Mouse (Mus musculus) heart, postnatal 36 days (tissue): ENCODE results near the gene Slc12a6. TPM values are rescaled to one million over a fixed set of nuclear protein-coding genes. Genes with fewer than 3 reads are reported as not detected.
A peak's percentile ranks its signal among the peaks of the same experiment; 100 is the strongest.

Source experiments
- DNase-seq, 2 experiments: peaks; one replicate each; pipeline ENCODE4 v3.0.0; 2021 to 2022
- intact Hi-C: fragments of 180-260 bp; cut with DNase I; formaldehyde crosslinking; loops from one replicate; pipeline ENCODE4 v1.15.1; 2025
- total RNA-seq, 2 experiments: library from RNA; stranded (reverse); gene quantifications; 2 replicates each; pipeline ENCODE4 v1.2.3; 2021

Gene Slc12a6
- total RNA-seq, result 10 to 100 TPM; 36.0 to 39.9 TPM

DNA sequence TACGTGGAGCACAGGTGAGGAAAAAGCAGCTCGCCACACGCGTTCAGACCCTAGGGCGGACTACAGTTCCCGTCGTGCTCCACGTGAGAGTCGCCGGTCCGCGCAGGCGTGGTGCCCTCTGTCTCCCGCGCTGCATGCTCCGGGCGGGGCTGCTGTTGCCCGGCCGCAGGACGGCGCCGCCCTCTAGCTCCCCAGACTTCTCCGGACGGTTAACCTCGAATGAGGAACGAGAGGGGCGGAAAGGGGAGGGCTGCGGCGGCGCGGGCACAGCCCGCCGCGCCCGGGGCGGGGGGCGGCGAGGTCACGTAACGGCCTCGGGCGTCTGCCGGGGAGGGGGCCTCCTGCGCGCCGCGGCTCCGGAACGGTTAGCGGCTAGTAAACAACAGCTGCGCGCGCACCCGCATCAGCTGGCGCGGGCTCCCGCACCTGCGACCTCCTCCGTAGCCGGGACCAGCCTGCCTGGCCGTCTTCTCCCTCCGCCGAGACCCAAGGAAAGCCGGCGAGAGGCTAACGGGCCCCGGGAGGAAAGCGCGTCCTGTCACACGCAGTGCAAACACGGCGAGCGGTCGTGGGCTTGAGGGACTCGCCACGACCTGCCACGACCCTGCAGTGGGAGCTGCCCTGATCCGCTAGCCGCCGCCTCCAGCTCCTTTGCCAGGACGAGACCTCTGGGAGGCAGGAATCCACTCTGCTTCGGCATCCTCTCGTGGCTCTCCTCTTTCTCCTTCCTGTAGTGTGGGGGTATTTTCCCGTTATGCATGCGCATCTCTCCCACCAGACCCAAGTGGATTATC is at the start of gene Slc12a6:
Gene Slc12a6, plus strand, starts transcription at position 378 of the 794 bp plus-strand sequence.
- DNase-seq, result peak; percentile 90 to 93
- intact Hi-C loops, result loop anchor here (2.0 kb wide), 1 partner anchor 19 kb away; no protein-coding TSS in a partner anchor

DNA sequence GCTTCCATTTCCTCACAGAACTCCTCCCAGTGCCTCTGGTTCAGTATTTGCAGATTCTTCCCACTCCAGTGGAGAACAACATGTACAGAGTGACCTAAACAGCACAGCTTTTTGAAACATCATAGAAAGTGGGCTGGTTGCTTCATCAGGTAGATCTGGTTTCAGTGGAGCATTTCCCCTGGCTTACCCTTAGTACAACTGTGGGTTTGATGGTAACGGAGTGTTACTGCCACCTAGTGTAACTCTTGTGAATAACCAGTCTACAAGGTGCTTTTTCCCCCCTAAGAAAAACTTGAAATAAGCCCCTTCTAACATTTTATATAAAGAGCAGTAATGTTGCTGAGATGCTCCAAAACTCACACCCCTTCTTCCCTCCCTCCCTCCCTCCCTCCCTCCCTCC is 49.6 kb upstream of the Slc12a6 start:
- intact Hi-C loops, result loop anchor here (2.0 kb wide), 1 partner anchor 19 kb away; no protein-coding TSS in a partner anchor
- DNase-seq, result no peak

DNA sequence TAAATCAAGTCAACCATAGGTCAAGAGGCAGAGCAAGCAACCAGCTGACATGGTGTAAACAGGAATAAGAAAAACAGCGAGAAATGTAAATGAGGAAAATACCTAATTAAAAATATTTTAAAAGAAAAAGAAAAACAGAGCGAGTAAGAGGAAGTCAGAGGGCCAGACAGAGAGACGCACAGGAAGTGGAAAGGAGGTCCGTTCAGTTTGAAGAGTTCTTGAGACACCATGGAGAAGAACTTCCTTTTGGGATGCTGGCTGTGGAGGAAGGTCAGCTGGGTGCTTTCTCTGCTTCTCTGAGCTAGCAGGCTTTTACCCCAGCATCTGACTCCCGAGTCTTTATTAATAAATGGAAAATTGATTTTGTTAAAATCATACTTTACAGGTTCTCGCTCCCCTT is 48.0 kb upstream of the Slc12a6 start:
- intact Hi-C loops, result loop anchor here (2.0 kb wide), 1 partner anchor 21 kb away; no protein-coding TSS in a partner anchor
- no peak for DNase-seq

DNA sequence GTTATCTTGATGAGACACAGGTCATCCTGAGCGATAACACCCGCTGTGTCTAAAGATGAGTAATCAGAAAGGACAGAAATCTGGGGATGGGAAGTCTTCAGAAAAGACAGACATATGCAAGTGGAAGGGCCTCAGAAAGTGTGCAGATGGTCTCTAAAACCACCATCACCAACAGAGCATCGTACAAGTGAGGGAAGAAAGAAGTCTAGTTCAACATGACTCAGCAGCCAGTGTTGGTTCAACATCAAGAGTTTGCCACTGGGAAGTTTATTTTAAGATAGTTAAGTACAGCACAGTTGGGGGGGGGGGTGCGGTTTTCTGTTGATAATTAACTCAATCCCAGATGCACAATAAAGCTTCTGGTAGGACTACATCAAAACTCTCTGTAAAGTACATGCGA is 44.7 kb upstream of the Slc12a6 start:
- intact Hi-C loops, result no loop called here
- DNase-seq, result no peak

DNA sequence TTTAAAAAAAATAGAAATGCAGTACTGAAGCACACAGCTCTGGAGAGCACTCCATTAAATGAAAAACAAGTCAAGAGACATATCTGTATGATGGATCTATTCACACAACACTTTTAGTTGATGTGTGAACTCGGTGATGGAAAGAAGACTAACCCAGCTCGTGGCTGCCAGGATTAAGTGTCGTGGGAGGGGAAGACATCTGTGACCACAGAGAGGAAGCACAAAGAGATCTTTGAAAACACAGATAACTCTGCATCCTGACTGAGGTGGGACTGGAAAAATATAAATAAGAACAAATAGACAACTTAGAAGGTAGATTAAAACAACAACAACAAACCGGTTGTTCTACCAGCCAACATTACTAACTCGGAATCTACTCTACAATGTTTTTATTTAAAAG is 43.0 kb upstream of the Slc12a6 start:
- intact Hi-C loops, result no loop called here
- DNase-seq, result no peak

DNA sequence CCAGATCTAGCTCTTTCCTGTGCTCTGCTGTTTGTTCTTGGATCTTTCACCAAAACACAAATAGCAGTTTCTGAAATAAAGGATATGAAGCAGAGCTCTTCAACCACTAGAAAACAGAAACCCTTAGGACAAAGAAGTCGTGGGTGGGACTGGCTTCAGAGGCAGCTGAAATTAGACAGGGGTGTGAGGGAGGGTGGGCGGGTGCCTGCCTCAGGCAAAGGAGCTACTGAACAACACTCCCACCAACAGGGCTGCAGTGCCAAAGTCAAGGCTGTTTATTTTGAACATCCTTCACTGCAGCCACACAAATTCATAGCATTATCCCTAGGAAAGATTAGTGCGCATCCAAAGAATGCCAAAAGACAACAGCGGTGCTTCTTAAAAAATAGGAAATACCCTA is 41.3 kb upstream of the Slc12a6 start:
- no peak for DNase-seq
- intact Hi-C loops, result no loop called here

DNA sequence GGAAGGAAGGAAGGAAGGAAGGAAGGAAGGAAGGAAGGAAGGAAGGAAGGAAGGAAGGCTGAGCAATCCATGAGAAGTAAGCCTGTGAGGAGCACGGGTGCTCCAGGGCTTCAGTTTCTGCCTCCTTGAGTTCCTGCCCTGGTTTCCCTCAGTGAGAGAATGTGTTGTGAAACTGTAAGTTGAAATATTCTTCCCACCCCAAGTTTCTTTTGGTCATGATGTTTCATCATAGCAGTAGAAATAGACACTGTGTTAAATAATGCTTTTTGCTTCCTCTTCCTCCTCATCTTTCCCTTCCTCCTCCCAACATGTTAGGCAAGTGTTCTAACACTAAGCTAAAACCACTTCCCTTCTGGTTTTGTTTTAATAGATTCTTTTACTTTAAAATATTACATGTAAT is 33.0 kb upstream of the Slc12a6 start:
- no peak for DNase-seq
- intact Hi-C loops, result no loop called here

DNA sequence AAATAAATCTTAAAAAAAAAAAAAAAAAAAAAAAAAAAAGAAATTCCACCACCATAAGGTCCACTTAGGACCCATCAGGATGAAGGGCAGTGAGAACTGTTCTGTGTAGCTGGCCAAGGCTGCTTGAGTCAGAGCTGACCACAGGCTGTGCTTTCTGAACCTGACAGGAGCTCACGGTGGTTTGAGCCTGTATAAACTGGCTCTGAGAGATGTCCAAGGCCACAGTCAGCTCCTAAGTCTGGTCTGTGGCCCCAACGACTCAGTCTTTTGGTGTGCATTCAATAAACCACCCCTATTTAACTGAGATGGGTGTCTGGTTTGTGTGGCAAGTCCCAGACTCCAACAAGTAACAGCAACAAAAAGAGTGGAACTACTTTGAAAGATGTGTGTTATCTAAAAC is 29.0 kb upstream of the Slc12a6 start:
- DNase-seq, result no peak
- intact Hi-C loops, result no loop called here

DNA sequence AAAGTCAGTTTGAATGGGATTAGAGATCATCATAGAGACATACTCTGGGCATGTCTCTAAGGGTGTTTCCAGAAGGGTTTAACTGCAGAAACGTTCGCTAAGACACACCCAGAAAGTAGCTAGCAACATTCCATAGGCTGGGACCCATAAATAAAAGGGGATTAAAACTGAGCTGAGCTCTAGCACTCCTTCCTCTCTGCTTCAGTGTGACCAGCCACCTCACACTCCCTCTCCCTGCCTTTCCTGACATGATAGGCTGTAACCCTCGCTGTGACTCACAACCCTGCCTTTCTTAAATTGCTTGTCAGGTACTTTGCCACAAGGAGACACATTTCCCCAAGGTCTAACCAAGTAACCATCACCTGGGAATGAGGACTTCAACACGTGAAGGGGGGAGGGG is 27.6 kb upstream of the Slc12a6 start:
- intact Hi-C loops, result loop anchor here (2.0 kb wide), 1 partner anchor 245 kb away; no protein-coding TSS in a partner anchor
- no peak for DNase-seq

DNA sequence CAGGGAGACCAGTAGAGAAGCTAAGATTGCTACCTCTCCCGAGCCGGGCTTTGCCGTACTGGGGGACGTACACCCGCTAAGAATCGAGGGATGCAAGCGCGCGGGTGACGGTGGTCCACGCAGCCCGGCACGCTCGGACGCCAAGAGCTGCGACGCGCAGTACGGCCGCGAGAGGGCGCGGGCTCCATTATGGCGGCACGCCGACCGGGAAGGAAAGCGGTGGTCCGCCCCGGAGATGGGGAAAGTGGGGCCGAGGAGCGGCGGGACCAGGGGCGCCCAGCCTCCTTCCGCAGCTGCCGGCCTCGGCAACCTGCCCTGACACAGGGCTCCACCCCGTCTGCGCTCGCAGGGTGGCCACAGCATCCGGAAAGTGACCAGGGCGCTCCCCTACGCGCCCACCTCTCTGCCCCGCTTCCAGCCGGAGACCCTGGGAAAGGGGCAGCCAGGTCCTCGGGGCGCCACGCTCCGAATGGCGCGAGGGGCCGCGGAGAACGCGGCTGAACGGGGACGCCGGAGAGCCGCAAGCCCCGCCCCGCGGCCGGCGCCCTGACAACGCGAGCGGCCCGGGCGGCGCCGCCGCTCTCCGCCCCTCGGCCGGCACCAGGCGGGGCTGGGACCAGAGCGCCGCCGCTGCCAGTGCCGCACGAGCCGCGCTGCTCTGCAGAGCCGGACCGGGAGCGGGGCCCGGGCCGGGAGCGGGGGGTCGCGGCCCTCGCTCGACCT is 26.3 kb upstream of the Slc12a6 start, which contains the start of gene Lpcat4:
Gene Lpcat4, plus strand, starts transcription at position 257 of the 723 bp plus-strand sequence.
- intact Hi-C loops, result loop anchor here (2.0 kb wide), 1 partner anchor 243 kb away; no protein-coding TSS in a partner anchor
- DNase-seq, result peak; percentile 92

DNA sequence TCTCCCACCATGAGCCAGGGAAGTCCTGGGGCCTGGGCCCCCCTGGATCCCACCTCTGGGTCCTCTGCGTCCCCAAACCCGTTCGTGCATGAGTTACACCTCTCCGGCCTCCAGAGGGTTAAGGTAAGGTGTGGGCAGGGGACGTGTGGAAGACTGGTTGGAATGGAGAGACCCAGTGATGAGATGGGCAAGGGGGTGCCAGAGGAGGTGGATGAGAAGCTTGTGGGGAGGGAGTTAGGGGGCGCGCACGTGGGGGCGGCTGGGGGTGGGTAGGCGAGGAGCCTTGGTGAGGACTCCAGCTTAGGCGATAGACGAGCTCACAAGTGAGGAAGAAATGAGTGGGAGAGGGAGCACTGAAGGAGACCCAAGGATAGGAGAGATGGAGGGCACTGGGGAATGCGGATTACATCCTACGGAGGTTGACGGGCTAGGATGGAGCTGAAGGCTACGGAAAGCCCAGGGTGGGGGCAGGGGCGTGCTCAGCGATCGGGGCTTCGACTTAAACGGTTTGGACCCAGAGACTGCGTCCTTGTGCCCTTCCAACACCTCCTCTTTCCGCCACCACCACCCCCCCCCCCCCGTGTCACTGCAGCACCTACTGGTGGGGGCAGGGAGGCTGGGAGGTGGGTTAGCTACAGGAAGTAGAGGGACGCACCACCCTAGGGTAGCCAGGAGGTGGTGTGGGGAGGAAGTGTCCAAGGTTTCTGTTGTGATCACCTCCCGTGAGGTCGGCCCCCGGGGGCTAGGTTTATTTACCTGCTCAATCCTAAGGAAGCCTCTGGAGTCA is 25.5 kb upstream of the Slc12a6 start:
- DNase-seq, result peak in 1 of 2 experiments; percentile 11
- intact Hi-C loops, result loop anchor here (2.0 kb wide), 2 partner anchors 21 to 243 kb away; partner anchors contain the start of gene Nop10

DNA sequence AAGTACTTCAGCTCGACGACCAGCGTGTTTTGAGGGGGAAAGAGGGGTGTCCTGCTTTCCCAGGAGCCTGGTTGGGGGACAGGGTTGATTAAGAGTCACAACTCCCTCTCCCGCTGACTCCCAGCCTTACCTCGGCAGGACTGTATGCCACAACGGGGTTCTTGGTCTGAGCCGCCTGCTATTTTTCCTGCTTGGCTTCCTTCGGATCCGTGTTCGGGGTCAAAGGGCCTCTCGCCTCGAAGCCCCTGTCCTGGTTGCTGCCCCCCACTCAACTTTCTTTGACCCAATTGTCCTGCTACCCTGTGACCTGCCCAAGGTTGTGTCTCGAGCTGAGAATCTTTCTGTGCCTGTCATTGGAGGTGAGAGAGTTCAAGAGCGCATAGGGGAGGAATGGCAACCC is 23.8 kb upstream of the Slc12a6 start:
- intact Hi-C loops, result loop anchor here (2.0 kb wide), 1 partner anchor 19 kb away; the partner anchor contains the start of gene Nop10
- DNase-seq, result no peak

DNA sequence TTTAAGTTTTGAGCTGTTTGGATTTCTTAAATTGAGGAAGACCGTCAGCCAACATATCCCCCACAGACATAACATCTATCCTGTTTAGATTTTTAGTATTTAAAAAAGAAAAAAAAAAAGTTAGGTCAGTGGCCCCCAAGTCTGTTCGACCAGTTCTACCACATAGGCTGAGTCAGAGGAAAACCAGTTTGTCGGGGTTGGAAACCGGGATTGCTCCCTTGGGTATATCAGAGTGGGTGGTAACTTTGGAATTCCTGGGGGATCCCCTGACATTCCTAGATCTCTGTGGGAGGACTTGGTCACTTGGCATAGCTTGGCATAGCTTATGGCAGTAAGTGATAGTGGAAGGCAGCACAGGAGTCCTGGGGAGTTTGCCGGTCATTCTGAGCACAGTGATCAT is 20.3 kb upstream of the Slc12a6 start:
- DNase-seq, result no peak
- intact Hi-C loops, result no loop called here

DNA sequence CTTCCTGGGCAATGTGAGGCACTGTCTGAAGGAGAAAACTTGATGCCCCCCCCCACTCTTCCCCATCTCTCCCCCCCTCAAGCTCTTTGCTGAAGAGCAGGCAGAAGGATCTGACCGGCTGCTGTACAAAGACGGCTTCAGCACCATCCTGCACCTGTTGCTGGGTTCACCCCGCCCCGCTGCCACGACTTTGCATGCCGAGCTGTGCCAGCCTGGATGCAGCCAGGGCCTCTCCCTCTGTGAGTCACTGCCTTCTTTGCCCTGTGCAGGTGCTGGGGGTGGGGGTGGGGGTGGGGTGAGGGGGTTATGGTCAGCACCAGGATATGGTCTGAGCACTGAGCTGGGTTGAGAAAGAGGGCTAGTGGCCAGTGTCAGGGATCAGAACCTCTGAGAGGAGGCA is 19.4 kb upstream of the Slc12a6 start:
- intact Hi-C loops, result no loop called here
- DNase-seq, result no peak

DNA sequence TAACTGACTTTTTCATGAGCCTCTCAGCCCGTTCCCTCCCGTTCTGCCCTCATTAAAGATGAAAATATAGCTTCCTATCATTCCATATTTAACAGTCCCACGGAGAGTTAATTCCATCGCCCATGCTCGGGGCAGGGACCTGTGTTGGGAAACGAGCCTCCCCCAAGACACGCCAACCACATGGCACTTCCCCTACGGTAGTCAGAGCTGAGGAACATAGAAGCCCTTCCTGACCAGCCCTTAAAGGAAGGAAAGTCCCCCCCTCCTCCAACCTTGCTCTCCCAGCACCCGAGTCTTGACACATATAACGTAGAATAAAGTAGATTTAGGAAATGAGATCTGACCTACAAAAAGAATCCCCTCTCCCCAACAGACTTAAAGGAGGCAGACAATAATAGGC is 18.3 kb upstream of the Slc12a6 start:
- intact Hi-C loops, result no loop called here
- DNase-seq, result no peak

DNA sequence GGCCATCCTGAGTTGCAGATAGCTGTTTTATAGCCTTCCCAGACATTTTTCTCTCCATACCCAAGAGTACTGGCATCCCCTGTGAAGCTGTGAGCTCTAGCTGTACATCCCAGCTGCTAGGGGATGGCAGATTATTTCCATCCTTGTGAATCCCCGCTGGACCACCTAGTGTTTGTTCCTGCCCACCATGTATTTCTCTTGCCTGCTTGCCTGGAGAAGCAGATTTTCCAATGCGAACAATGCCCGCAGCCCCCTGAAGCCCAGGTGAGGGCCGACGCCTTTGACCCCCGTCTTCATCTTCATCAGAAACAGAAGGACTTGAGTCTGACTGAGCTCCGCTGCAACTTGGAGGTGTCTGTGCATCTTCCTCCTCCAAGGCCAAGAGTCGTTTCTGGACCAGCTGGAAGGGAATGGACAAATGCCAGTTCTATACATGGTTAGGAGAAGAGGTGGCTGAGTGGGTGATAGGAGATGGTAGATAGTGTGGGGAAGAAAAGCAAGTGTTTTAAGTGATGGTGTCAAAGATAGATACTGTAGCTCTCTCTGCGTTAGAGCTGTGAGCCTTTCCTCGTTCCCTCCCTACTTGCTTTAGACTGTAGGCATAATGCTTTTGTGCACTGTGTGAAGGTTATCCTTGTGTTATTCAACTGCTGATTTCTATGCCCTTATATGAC is 15.7 kb upstream of the Slc12a6 start:
- no peak for DNase-seq
- intact Hi-C loops, result no loop called here

DNA sequence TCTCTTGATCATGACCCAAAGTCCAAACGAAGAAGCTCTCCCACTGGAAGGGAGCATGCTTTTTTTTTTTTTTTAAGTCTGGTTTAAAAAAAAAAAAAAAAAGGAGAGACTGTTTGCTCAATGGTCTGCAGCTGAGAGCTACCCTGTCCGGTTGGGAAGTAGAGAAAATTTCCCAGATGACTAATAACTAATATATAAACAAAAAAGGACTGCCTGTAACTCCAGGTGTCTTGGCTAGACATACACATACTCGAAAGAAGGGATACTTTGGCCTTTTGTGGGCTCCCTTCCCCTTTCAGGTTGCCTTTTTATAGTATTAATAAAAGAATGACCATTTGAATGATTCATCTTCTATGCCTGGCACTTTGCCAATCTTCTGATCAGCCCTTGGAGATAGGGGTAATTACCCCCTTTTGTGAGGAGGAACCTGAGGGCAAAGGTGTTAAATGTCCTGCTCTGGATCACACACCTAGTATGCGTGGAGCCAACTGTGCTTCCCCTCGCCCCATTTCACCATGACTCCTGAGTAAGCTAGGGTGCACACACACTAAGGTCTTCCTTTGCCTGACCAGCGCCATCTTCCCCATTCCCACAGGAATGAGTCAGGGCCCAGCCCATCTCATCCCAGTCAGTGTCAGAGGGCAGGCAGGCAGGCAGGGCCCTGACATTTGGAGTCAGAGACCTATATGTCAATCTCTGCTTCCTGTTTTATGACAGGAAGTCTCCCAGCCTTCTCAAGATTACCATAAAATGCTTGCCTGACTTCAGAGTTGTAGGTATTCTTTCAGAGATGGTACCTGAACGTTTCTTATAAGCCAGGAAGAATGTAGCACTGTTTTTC is 10.7 kb upstream of the Slc12a6 start:
- intact Hi-C loops, result no loop called here
- DNase-seq, result no peak

DNA sequence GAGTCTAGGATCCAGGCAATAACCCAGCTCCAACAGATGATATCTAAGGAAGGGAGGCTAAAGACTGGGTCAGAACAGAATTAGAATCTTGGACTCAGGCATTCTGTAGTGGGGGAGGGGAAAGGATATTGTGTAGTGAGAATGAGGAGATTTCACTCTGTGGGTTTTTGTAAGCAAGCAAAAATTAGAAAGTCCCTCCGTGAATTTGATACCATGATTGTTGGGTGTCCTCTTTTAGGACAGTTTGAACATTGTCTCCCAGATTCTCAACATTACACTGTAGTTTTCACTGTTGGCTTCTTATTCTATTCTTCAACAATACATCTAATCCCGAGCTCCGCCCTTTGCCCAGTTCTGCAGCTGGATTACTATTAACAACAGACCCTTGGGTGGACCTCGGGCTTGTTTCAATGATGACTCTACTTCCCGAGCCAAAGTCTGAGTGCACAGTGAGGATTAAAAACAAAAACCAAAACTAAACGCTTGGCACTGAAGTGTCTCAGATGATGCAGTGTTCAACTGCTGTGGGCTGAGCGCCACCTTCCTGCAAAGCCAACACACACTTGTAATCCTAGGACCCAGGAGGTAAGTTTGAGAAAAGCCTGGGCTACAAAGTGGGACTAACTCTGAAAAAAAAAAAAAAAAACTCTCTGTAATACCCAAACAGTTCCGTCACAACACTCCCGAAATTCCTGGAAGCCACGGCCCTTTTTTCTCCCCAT is 6.2 kb upstream of the Slc12a6 start, which contains the start of gene Nutm1:
Gene Nutm1, minus strand, starts transcription at position 51 of the 722 bp plus-strand sequence.
- no peak for DNase-seq
- intact Hi-C loops, result no loop called here
